Mouse (Mus musculus): ENCODE data around the gene Rlbp1. TPM values are rescaled to one million over a fixed set of nuclear protein-coding genes. Genes with fewer than 3 reads are reported as not detected.

Rlbp1 gene
- polyA plus RNA-seq (2014; fragmentation: Nextera tagmentation; extraction: Ambion mirVana): 0.45 TPM in 1 of 2 replicates, not detected in the other

DNA sequence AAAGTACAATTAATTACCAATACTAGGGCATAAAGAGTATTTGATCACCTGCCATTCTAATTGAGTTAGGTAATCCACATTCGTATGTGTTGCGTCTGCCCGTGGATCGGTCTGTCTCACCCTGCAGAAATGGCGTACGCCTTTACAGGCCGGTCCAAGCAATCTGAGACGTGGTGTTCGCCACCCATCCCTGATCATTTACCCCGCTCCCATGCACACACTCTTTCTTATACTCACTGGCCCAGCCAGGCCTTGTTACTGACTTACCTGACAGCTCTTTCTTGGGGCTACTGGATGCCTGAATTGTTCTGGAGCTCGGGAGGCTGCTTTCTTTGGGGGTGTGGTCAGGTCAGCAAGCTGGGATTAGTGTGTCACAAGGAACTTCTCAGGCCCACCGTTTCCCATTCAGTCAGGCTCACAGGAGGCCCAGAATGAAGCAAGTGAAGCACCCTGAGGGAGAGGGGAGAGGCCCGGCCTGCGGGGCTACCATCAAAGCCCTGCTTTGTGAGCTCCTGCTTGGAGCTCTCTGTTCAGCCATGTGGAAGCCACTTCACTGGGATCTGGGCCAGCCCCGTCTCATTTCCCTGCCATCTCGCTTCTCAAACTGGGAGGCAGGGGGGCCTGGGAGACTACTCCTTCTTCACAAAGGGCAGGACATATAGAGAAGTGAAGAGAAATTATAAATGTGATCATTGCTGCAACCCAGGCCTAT, at the start of gene Rlbp1:
TSS of gene Rlbp1 (minus strand) at position 627 of the 712 bp plus-strand sequence.
- ATAC-seq (ENCODE audit: insufficient number of reproducible peaks, insufficient read depth, low FRiP score, low read depth): no peak
- H3K27ac ChIP-seq (ENCODE audit: low read length): no peak within 1 kb of the TSS
- H3K4me3 ChIP-seq (ENCODE audit: low read depth, low read length): no peak within 1 kb of the TSS
- no peaks in the 10 kb centered on the region for H3K36me3 ChIP-seq (ENCODE audit: control insufficient read depth, insufficient read depth, low read length)
- no peaks in the 10 kb centered on the region for H3K9me3 ChIP-seq (ENCODE audit: control insufficient read depth, low read depth, low read length)
- H3K9ac ChIP-seq (replicated peaks; ENCODE audit: low read depth, low read length): no peak within 1 kb of the TSS
- 55% methylated on average over 16 of the region's 16 CpGs for WGBS
- H3K27me3 ChIP-seq (ENCODE audit: control insufficient read depth, insufficient read depth, low read length): no peaks in the 10 kb centered on the region
- no peak within 1 kb of the TSS for H3K4me2 ChIP-seq (replicated peaks; ENCODE audit: low read depth, low read length)
- H3K4me1 ChIP-seq (ENCODE audit: control insufficient read depth, insufficient read depth, low read length): no peaks in the 10 kb centered on the region

DNA sequence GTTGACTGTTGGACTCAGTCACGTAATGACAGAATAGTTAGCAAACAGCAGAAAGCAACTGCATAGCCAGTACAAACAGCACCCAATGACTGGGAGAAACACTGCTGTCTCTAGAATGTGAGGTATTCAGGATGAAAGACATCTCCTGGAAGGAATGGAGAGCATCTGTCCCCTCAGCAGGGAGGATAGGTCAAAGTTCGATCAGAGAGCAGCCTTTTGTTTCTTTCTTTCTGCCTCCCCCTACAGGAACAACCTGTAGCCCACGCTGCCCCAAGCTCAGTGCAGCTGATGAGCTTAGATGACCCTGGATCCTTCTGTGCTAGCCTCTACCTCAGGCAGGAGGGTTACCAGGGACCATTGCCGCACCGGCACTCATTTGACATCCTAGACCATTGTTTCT, 41.4 kb upstream of the Rlbp1 start:
- WGBS: 55% methylated on average over 5 of the region's 5 CpGs
- Histone ChIP-seq H3K36me3 (ENCODE audit: control insufficient read depth, insufficient read depth, low read length) (no peaks in the 10 kb centered on the region), H3K4me1 (ENCODE audit: control insufficient read depth, insufficient read depth, low read length) (no peaks in the 10 kb centered on the region), H3K9me3 (ENCODE audit: control insufficient read depth, low read depth, low read length) (no peaks in the 10 kb centered on the region), H3K9ac (replicated peaks; ENCODE audit: low read depth, low read length) (no peak overlapping the region), H3K4me2 (replicated peaks; ENCODE audit: low read depth, low read length) (no peak overlapping the region), H3K27ac (ENCODE audit: low read length) (no peak overlapping the region), H3K4me3 (ENCODE audit: low read depth, low read length) (no peak overlapping the region), H3K27me3 (ENCODE audit: control insufficient read depth, insufficient read depth, low read length) (no peaks in the 10 kb centered on the region)
- no peak for ATAC-seq (ENCODE audit: insufficient number of reproducible peaks, insufficient read depth, low FRiP score, low read depth)

DNA sequence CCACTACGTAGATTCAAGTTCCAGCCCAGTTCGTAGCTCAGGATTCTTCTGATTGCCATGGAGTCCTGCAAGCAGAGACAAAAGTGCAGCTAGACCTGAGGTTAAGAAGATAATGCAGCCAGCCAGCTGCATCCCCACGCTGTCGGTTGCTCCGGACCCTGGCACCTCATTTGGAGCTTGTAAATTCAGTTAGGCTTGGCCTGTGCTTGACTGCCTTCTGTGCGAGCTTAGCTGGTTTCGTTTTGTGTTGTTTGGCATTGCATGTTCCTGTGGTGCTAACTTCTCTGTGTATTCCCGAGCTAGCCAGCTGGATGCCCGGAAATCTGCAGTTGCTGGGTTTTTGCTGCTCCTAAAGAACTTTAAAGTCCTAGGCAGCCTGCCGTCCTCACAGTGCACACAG, 39.0 kb upstream of the Rlbp1 start:
- H3K4me1 ChIP-seq (ENCODE audit: control insufficient read depth, insufficient read depth, low read length): no peaks in the 10 kb centered on the region
- H3K4me2 ChIP-seq (replicated peaks; ENCODE audit: low read depth, low read length): no peak overlapping the region
- H3K4me3 ChIP-seq (ENCODE audit: low read depth, low read length): no peak overlapping the region
- H3K9me3 ChIP-seq (ENCODE audit: control insufficient read depth, low read depth, low read length): no peaks in the 10 kb centered on the region
- WGBS: 86% methylated on average over 10 of the region's 10 CpGs
- H3K36me3 ChIP-seq (ENCODE audit: control insufficient read depth, insufficient read depth, low read length): no peaks in the 10 kb centered on the region
- ATAC-seq (ENCODE audit: insufficient number of reproducible peaks, insufficient read depth, low FRiP score, low read depth): no peak
- no peak overlapping the region for H3K27ac ChIP-seq (ENCODE audit: low read length)
- no peaks in the 10 kb centered on the region for H3K27me3 ChIP-seq (ENCODE audit: control insufficient read depth, insufficient read depth, low read length)
- H3K9ac ChIP-seq (replicated peaks; ENCODE audit: low read depth, low read length): no peak overlapping the region

DNA sequence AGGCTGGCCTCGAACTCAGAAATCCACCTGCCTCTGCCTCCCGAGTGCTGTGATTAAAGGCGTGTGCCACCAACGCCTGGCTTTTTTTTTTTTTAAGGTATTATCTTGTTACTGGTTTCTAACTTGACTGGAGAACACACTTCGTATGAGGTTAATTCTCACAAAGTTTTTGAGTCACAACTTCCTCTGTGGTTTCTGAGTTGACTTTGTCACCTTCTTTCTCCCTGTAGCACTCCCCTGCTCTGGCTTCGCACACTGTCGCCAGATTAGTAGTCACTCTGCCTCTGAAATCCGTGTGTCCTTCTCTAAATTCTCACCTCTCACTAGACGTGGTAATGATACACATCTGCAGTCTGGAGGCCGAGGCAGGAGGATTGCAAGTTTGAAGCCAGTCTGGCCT, 36.0 kb upstream of the Rlbp1 start:
- Histone ChIP-seq H3K9ac (replicated peaks; ENCODE audit: low read depth, low read length) (no peak overlapping the region), H3K4me1 (ENCODE audit: control insufficient read depth, insufficient read depth, low read length) (no peaks in the 10 kb centered on the region), H3K27me3 (ENCODE audit: control insufficient read depth, insufficient read depth, low read length) (no peaks in the 10 kb centered on the region), H3K27ac (ENCODE audit: low read length) (no peak overlapping the region), H3K9me3 (ENCODE audit: control insufficient read depth, low read depth, low read length) (no peaks in the 10 kb centered on the region), H3K36me3 (ENCODE audit: control insufficient read depth, insufficient read depth, low read length) (no peaks in the 10 kb centered on the region), H3K4me3 (ENCODE audit: low read depth, low read length) (no peak overlapping the region), H3K4me2 (replicated peaks; ENCODE audit: low read depth, low read length) (no peak overlapping the region)
- 88% methylated on average over 10 of the region's 10 CpGs for WGBS
- ATAC-seq (ENCODE audit: insufficient number of reproducible peaks, insufficient read depth, low FRiP score, low read depth): no peak

DNA sequence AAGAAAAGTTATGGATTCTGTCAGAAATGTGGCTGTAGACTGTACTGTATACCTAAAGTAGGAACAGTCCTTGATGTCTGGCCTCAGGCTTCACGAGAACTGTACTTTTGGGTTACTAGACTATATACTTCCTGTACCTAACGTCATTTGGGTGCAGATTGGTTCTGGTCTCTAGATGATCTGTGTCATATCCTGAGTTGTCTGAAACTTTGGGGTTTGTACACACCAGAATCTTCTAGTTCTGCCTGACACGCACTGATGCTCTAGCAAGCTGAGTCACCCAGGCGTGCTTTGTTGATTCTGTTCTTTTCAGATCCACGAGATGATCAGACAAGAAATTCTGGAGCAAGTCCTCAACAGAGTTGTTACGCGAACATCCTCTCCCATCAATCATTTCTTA, 33.1 kb upstream of the Rlbp1 start:
- Histone ChIP-seq H3K4me1 (ENCODE audit: control insufficient read depth, insufficient read depth, low read length) (no peaks in the 10 kb centered on the region), H3K27ac (ENCODE audit: low read length) (no peak overlapping the region), H3K27me3 (ENCODE audit: control insufficient read depth, insufficient read depth, low read length) (no peaks in the 10 kb centered on the region), H3K9ac (replicated peaks; ENCODE audit: low read depth, low read length) (no peak overlapping the region), H3K36me3 (ENCODE audit: control insufficient read depth, insufficient read depth, low read length) (no peaks in the 10 kb centered on the region), H3K4me3 (ENCODE audit: low read depth, low read length) (no peak overlapping the region), H3K4me2 (replicated peaks; ENCODE audit: low read depth, low read length) (no peak overlapping the region), H3K9me3 (ENCODE audit: control insufficient read depth, low read depth, low read length) (no peaks in the 10 kb centered on the region)
- WGBS: 91% methylated on average over 7 of the region's 7 CpGs
- ATAC-seq (ENCODE audit: insufficient number of reproducible peaks, insufficient read depth, low FRiP score, low read depth): no peak

DNA sequence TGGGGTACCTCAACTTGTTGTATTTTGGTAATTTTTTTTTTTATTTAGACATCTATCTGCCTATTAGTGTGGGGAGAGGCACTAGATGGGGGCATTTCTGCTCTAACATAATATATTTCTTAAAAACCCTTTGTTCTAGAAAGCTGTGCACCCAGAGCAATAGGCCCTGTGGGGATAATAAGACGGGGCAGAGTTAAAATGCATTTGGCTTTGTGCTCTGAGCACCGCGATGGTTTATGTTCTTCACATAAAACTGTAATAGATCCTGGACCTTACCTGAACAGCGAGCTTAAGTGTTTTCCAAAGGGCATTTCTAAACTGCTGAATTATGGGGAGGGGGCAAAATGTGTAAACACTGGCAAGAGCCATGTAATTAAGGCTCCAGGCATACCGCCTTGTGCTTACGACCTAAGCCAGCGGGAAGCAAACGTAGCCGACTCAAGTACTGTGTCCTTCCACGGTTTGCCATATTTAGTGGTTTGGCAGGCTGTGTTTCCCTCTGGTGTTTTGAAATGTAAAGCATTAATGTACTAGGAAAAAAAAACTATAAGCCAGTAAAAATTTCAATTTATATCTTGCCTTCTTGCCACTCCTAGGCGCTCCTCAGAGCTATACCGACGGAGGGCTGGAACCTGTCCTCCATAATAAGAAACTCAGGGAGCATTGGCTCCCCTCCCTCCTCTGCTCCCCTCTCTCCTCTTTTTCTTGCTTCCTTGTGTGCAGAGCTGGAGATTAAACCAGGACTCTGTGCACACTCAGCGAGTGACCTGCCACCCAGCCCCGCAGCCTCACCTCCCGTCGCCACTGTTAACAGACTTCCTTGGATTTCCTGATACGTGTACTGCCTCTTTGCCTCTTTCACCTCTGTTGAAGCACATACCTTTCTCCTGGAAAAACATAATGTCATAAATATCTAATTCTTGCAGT, 27.9 kb upstream of the Rlbp1 start:
- H3K9ac ChIP-seq (replicated peaks; ENCODE audit: low read depth, low read length): no peak overlapping the region
- H3K27me3 ChIP-seq (ENCODE audit: control insufficient read depth, insufficient read depth, low read length): no peaks in the 10 kb centered on the region
- H3K36me3 ChIP-seq (ENCODE audit: control insufficient read depth, insufficient read depth, low read length): no peaks in the 10 kb centered on the region
- WGBS: 72% methylated on average over 18 of the region's 18 CpGs
- no peaks in the 10 kb centered on the region for H3K9me3 ChIP-seq (ENCODE audit: control insufficient read depth, low read depth, low read length)
- H3K4me2 ChIP-seq (replicated peaks; ENCODE audit: low read depth, low read length): no peak overlapping the region
- H3K4me3 ChIP-seq (ENCODE audit: low read depth, low read length): no peak overlapping the region
- H3K4me1 ChIP-seq (ENCODE audit: control insufficient read depth, insufficient read depth, low read length): no peaks in the 10 kb centered on the region
- H3K27ac ChIP-seq (ENCODE audit: low read length): no peak overlapping the region
- 0 out of 2 replicates have a peak, but pooled peaks have one; percentile 18 for ATAC-seq (ENCODE audit: insufficient number of reproducible peaks, insufficient read depth, low FRiP score, low read depth)

DNA sequence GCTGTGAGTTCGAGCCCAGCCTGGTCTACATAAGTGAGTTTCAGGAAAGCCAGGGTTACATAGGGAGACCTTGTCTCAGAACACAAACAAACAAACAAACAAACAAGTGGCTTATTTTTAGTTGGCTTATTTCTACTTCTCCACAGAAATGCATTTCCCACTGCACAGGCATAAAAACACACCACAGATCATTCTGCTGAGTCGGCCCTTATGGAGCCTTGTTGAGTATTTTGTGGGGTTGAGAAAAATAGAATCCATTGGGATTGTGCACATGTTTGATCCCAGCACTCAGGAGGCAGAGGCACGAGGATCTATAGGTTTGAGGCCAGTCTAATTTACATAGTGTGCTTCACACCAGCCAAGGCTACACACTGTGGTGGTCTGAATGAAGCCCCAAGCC, 13.4 kb upstream of the Rlbp1 start:
- no peak for ATAC-seq (ENCODE audit: insufficient number of reproducible peaks, insufficient read depth, low FRiP score, low read depth)
- 90% methylated on average over 3 of the region's 3 CpGs for WGBS

DNA sequence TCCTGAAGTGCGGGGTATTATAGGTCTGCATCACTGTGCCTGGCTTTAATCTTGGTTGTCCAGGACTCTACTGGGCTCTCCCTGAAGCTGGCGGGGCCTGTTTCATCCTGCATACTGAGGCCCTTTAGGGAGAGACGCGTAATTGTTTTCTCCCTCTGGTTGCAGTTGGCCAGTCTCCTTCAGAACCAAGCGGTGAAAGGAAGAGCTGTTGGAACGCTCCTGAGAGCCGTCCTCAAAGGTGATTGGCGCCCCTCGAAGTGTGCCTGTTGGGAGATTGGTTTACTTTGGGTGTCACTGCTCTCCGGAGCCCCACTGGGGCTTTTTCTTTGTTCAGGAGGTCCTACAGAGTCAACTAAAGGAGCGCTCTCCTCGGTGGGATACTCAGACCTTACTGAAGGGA, 12.1 kb upstream of the Rlbp1 start:
- 0 out of 2 replicates have a peak, but pooled peaks have one; percentile 10 for ATAC-seq (ENCODE audit: insufficient number of reproducible peaks, insufficient read depth, low FRiP score, low read depth)
- H3K9ac ChIP-seq (replicated peaks; ENCODE audit: low read depth, low read length): no peak overlapping the region
- no peaks in the 10 kb centered on the region for H3K4me1 ChIP-seq (ENCODE audit: control insufficient read depth, insufficient read depth, low read length)
- no peaks in the 10 kb centered on the region for H3K36me3 ChIP-seq (ENCODE audit: control insufficient read depth, insufficient read depth, low read length)
- no peak overlapping the region for H3K4me2 ChIP-seq (replicated peaks; ENCODE audit: low read depth, low read length)
- H3K27ac ChIP-seq (ENCODE audit: low read length): no peak overlapping the region
- H3K4me3 ChIP-seq (ENCODE audit: low read depth, low read length): no peak overlapping the region
- no peaks in the 10 kb centered on the region for H3K27me3 ChIP-seq (ENCODE audit: control insufficient read depth, insufficient read depth, low read length)
- no peaks in the 10 kb centered on the region for H3K9me3 ChIP-seq (ENCODE audit: control insufficient read depth, low read depth, low read length)
- 74% methylated on average over 12 of the region's 12 CpGs for WGBS

More for the DNA sequence above, 13.4 kb upstream of the Rlbp1 start:
- Histone ChIP-seq H3K36me3 (ENCODE audit: control insufficient read depth, insufficient read depth, low read length) (no peaks in the 10 kb centered on the region), H3K4me1 (ENCODE audit: control insufficient read depth, insufficient read depth, low read length) (no peaks in the 10 kb centered on the region), H3K27me3 (ENCODE audit: control insufficient read depth, insufficient read depth, low read length) (no peaks in the 10 kb centered on the region), H3K27ac (ENCODE audit: low read length) (no peak overlapping the region), H3K9ac (replicated peaks; ENCODE audit: low read depth, low read length) (no peak overlapping the region), H3K9me3 (ENCODE audit: control insufficient read depth, low read depth, low read length) (no peaks in the 10 kb centered on the region), H3K4me3 (ENCODE audit: low read depth, low read length) (no peak overlapping the region), H3K4me2 (replicated peaks; ENCODE audit: low read depth, low read length) (no peak overlapping the region)

Data from stomach, embryonic 14.5 days (tissue).